Mouse (Mus musculus) gastrocnemius, adult 18-20 months (tissue): Measurements from ENCODE around the gene Btc. TPM values are rescaled to one million over a fixed set of nuclear protein-coding genes. Genes with fewer than 3 reads are reported as not detected.
A peak's percentile ranks its signal among the peaks of the same experiment; 100 is the strongest.

Experiments used
- DNase-seq: peaks from one replicate; pipeline ENCODE4 v3.0.0; 2021; ENCODE audit warnings: low spot score
- long read RNA-seq, 2 experiments: library from polyadenylated mRNA; stranded (forward); transcript quantifications; one replicate each; pipeline ENCODE4 v2.0.0; 2021
- total RNA-seq, 2 experiments: library from RNA; stranded (reverse); gene quantifications; 2 replicates each; pipeline ENCODE4 v1.2.3; 2021

Gene Btc
- under 1 TPM; 0.80 to 0.83 TPM for total RNA-seq
- long read RNA-seq, experiment 1: 0 reads
- long read RNA-seq, experiment 2, partial matches to known transcripts: 0 of 2 reads
- long read RNA-seq, experiment 2, other reads (novel, unspliced or antisense): 0 of 2 reads

GRCm38 (mm10) chr5:91402339-91403211 is at the start of gene Btc:
TSS of gene Btc (minus strand) at chr5:91402994.
- peak; percentile 80 for DNase-seq

GRCm38 (mm10) chr5:91444981-91445517 is 42.3 kb upstream of the Btc start:
- DNase-seq: no peak

- DNase-seq: no peak
These were observed 33.8 kb upstream of the Btc start for GRCm38 (mm10) chr5:91436563-91436962.

- DNase-seq: no peak
These were observed 32.2 kb upstream of the Btc start for GRCm38 (mm10) chr5:91434723-91435658.

- DNase-seq: no peak
These were observed 25.8 kb upstream of the Btc start for GRCm38 (mm10) chr5:91428547-91428946.

GRCm38 (mm10) chr5:91413814-91414213 is 11.0 kb upstream of the Btc start:
- DNase-seq: peak; percentile 7

GRCm38 (mm10) chr5:91404263-91404662 is 1.5 kb upstream of the Btc start:
- DNase-seq: no peak

GRCm38 (mm10) chr5:91403281-91403680 is 487 bp upstream of the Btc start:
- DNase-seq: no peak

- no peak for DNase-seq
These were observed 2.2 kb downstream of the Btc start for GRCm38 (mm10) chr5:91400493-91401096.

GRCm38 (mm10) chr5:91375467-91375866 is 27.3 kb downstream of the Btc start:
- DNase-seq: peak; percentile 8

GRCm38 (mm10) chr5:91368061-91368565 is 34.7 kb downstream of the Btc start:
- no peak for DNase-seq

- DNase-seq: no peak
These were observed 35.9 kb downstream of the Btc start for GRCm38 (mm10) chr5:91366925-91367324.

GRCm38 (mm10) chr5:91363274-91363991 is 39.4 kb downstream of the Btc start:
- no peak for DNase-seq

- DNase-seq: no peak
These were observed 50.1 kb downstream of the Btc start for GRCm38 (mm10) chr5:91352645-91353044.

GRCm38 (mm10) chr5:91345681-91346080 is 57.1 kb downstream of the Btc start:
- DNase-seq: no peak

- no peak for DNase-seq
These were observed 57.7 kb downstream of the Btc start for GRCm38 (mm10) chr5:91345064-91345463.

GRCm38 (mm10) chr5:91341981-91342760 is 60.6 kb downstream of the Btc start:
- no peak for DNase-seq

- DNase-seq: no peak
These were observed 68.6 kb downstream of the Btc start for GRCm38 (mm10) chr5:91334227-91334626.

GRCm38 (mm10) chr5:91332079-91332865 is 70.5 kb downstream of the Btc start:
- no peak for DNase-seq
